Mouse (Mus musculus): ENCODE results near the gene Elane. TPM values are rescaled to one million over a fixed set of nuclear protein-coding genes. Genes with fewer than 3 reads are reported as not detected.

Elane gene
- polyA plus RNA-seq, 1 experiment from 2014 or later, result not detected

DNA sequence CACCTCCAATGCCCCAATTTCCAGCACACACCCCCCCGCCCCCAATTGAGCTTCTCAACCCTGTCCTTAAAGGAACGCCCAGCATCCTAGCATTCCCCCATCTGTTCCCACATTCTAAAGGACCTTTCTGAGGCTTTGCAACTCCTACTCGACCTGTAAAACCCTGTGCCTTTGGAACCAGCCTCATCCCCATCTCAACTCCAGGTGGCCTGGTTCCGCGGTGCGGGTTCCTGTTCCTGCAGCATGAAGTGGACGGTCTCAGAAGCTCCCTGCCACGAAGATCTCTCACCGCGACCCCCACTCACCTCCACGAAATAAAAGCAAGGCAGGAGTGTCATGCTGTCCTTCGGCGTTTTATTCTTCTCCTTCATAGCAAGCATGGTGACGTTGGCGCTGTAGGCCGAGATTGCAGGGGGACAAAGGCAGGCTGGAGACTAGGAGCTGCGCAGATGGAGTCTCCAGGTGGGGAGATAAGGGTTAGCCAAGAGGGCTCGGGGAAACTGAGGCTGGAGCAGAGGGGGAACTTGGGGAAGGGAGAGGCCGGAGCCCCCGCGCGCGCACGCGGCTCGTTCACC, 12.2 kb upstream of the Elane start:
- H3K36me3 ChIP-seq (ENCODE audit: control insufficient read depth, insufficient read depth, low read length), result peaks cover 18% of the 10 kb centered on the region; the same call in 1 of the 2 replicates
- no peaks in the 10 kb centered on the region for H3K9me3 ChIP-seq (ENCODE audit: control insufficient read depth, low read length)
- H3K27ac ChIP-seq (ENCODE audit: low read depth, low read length), result peak overlapping the region; percentile 66
- H3K9ac ChIP-seq (ENCODE audit: low read depth, low read length), result peak overlapping the region; percentile 82
- no peaks in the 10 kb centered on the region for H3K27me3 ChIP-seq (ENCODE audit: control insufficient read depth, insufficient read depth, low read length)
- ATAC-seq (ENCODE audit: low FRiP score, low TSS enrichment), result peak; percentile 37
- WGBS, result 2% methylated on average over 26 of the region's 26 CpGs
- peak overlapping the region; percentile 79 for H3K4me2 ChIP-seq (replicated peaks; ENCODE audit: low read depth, low read length)
- H3K4me1 ChIP-seq (ENCODE audit: control insufficient read depth, insufficient read depth, low read length), result peaks cover 15% of the 10 kb centered on the region
- peak overlapping the region; percentile 70 for H3K4me3 ChIP-seq (ENCODE audit: low read length)

GRCm38 (mm10) chr10:79874290-79874862, 11.7 kb upstream of the Elane start, which contains the start of the genes Prtn3 and Plppr3:
Gene Prtn3 (plus strand): TSS chr10:79874476.
Gene Plppr3 (minus strand): TSS chr10:79874634.
- Histone ChIP-seq H3K9me3 (ENCODE audit: control insufficient read depth, low read length) (no peaks in the 10 kb centered on the region), H3K4me2 (replicated peaks; ENCODE audit: low read depth, low read length) (peak within 1 kb of the TSS; percentile 79), H3K4me1 (ENCODE audit: control insufficient read depth, insufficient read depth, low read length) (peaks cover 15% of the 10 kb centered on the region), H3K4me3 (ENCODE audit: low read length) (peak within 1 kb of the TSS; percentile 70), H3K36me3 (ENCODE audit: control insufficient read depth, insufficient read depth, low read length) (peaks cover 18% of the 10 kb centered on the region; the same call in 1 of the 2 replicates), H3K27me3 (ENCODE audit: control insufficient read depth, insufficient read depth, low read length) (no peaks in the 10 kb centered on the region), H3K9ac (ENCODE audit: low read depth, low read length) (peak within 1 kb of the TSS; percentile 82), H3K27ac (ENCODE audit: low read depth, low read length) (peak within 1 kb of the TSS; percentile 66)
- peak; percentile 88 for ATAC-seq (ENCODE audit: low FRiP score, low TSS enrichment)
- WGBS, result under 1% methylated on average over 42 of the region's 57 CpGs

DNA sequence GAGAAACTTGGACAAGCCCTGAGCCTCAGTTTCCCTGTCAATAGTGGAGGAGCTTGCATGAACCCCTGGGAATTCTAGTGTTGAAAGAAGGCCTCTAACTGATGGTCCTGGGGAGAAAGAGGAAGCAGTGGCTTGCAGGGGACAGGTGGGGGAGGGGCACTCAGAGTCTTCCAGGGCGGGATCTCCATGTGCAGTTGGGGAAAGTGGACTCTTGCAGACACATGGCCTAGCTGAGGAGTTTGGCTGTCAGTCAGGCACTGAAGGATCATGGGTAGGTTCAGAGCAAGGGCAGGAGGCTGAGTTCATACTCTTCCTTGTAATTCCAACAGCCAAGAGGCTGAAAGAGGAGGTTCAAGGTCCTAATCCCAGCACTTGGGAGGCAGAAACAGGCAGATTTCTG, 8.9 kb upstream of the Elane start:
- WGBS, result 63% methylated on average over 1 of the region's 1 CpGs
- no peak overlapping the region for H3K27ac ChIP-seq (ENCODE audit: low read depth, low read length)
- no peak for ATAC-seq (ENCODE audit: low FRiP score, low TSS enrichment)
- peaks cover 29% of the 10 kb centered on the region for H3K4me1 ChIP-seq (ENCODE audit: control insufficient read depth, insufficient read depth, low read length)
- H3K9me3 ChIP-seq (ENCODE audit: control insufficient read depth, low read length), result no peaks in the 10 kb centered on the region
- no peak overlapping the region for H3K4me2 ChIP-seq (replicated peaks; ENCODE audit: low read depth, low read length)
- no peak overlapping the region for H3K9ac ChIP-seq (ENCODE audit: low read depth, low read length)
- no peak overlapping the region for H3K4me3 ChIP-seq (ENCODE audit: low read length)
- H3K36me3 ChIP-seq (ENCODE audit: control insufficient read depth, insufficient read depth, low read length), result no peaks in the 10 kb centered on the region
- H3K27me3 ChIP-seq (ENCODE audit: control insufficient read depth, insufficient read depth, low read length), result no peaks in the 10 kb centered on the region

DNA sequence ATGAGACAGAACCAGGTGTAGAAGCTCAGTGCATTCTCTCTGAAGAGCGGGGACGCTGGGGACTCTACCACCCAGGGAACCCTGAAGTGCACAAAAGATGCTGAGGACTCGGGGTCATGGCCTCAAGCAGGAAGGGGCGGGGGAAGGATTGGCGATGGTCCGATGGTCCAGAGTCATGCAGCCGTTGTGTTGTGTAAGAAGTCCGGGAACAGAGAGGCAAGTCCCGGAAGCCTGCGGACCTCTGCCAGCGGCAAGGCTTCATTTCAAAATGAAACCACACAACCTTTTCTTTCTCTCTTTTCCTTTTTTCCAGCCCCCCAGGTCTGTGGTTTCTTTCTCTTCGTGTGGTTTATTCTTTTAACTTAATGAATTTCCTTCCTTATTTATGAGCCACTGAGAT, 8.3 kb upstream of the Elane start:
- Histone ChIP-seq H3K4me1 (ENCODE audit: control insufficient read depth, insufficient read depth, low read length) (peaks cover 31% of the 10 kb centered on the region), H3K27me3 (ENCODE audit: control insufficient read depth, insufficient read depth, low read length) (no peaks in the 10 kb centered on the region), H3K9me3 (ENCODE audit: control insufficient read depth, low read length) (no peaks in the 10 kb centered on the region), H3K36me3 (ENCODE audit: control insufficient read depth, insufficient read depth, low read length) (no peaks in the 10 kb centered on the region), H3K9ac (ENCODE audit: low read depth, low read length) (no peak overlapping the region), H3K27ac (ENCODE audit: low read depth, low read length) (no peak overlapping the region), H3K4me2 (replicated peaks; ENCODE audit: low read depth, low read length) (no peak overlapping the region), H3K4me3 (ENCODE audit: low read length) (no peak overlapping the region)
- WGBS, result 55% methylated on average over 12 of the region's 12 CpGs
- ATAC-seq (ENCODE audit: low FRiP score, low TSS enrichment), result no peak

DNA sequence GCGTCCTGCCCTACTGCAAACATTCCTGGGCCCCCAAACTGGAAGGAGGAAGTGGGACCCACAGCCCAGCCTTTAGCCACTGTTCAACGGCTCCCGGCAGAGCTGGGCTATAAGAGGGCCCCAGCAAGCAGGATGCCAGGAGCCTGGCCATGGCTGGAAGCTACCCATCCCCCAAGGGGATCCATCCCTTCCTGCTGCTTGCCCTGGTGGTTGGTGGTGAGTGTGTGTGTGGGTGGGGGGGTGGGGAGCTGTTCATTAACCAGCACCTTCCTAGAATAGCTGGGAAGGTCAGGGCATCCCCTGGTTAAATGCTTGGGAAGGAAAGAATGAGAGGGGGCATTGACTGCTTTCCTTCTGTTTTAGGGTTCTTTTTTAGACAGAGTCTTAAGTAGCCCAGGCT, 6.5 kb upstream of the Elane start:
- H3K4me3 ChIP-seq (ENCODE audit: low read length), result no peak overlapping the region
- no peaks in the 10 kb centered on the region for H3K9me3 ChIP-seq (ENCODE audit: control insufficient read depth, low read length)
- no peak overlapping the region for H3K9ac ChIP-seq (ENCODE audit: low read depth, low read length)
- WGBS, result 33% methylated on average over 3 of the region's 3 CpGs
- peak overlapping the region; percentile 31; the same call in 1 of the 2 replicates for H3K27ac ChIP-seq (ENCODE audit: low read depth, low read length)
- H3K4me2 ChIP-seq (replicated peaks; ENCODE audit: low read depth, low read length), result no peak overlapping the region
- H3K27me3 ChIP-seq (ENCODE audit: control insufficient read depth, insufficient read depth, low read length), result no peaks in the 10 kb centered on the region
- H3K4me1 ChIP-seq (ENCODE audit: control insufficient read depth, insufficient read depth, low read length), result peaks cover 30% of the 10 kb centered on the region
- H3K36me3 ChIP-seq (ENCODE audit: control insufficient read depth, insufficient read depth, low read length), result no peaks in the 10 kb centered on the region
- 0 out of 2 replicates have a peak, but pooled peaks have one; percentile 10 for ATAC-seq (ENCODE audit: low FRiP score, low TSS enrichment)

- no peaks in the 10 kb centered on the region for H3K36me3 ChIP-seq (ENCODE audit: control insufficient read depth, insufficient read depth, low read length)
- peak overlapping the region; percentile 15; the same call in 1 of the 2 replicates for H3K4me2 ChIP-seq (replicated peaks; ENCODE audit: low read depth, low read length)
- peaks cover 30% of the 10 kb centered on the region; the same call in 1 of the 2 replicates for H3K4me1 ChIP-seq (ENCODE audit: control insufficient read depth, insufficient read depth, low read length)
- no peak for ATAC-seq (ENCODE audit: low FRiP score, low TSS enrichment)
- 15% methylated on average over 9 of the region's 9 CpGs for WGBS
- no peaks in the 10 kb centered on the region for H3K27me3 ChIP-seq (ENCODE audit: control insufficient read depth, insufficient read depth, low read length)
- H3K27ac ChIP-seq (ENCODE audit: low read depth, low read length), result no peak overlapping the region
- no peak overlapping the region for H3K9ac ChIP-seq (ENCODE audit: low read depth, low read length)
- H3K9me3 ChIP-seq (ENCODE audit: control insufficient read depth, low read length), result no peaks in the 10 kb centered on the region
- H3K4me3 ChIP-seq (ENCODE audit: low read length), result no peak overlapping the region
Observed at GRCm38 (mm10) chr10:79880721-79881120, 5.3 kb upstream of the Elane start.

DNA sequence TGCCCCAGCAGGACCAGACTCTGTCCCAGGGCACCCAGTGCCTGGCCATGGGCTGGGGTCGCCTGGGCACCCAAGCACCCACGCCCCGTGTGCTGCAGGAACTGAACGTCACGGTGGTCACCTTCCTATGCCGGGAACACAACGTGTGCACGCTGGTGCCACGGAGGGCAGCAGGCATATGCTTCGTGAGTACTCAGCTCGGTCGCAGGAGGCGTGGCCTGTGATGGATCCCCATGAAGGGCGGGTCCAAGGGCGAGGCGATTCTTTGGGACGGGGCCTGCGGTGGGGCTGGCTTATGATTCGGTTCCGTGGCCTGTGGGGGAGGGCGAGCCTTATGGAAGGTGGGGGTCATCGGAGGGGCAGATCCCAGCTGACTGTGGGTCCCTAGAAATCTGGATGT, 4.1 kb upstream of the Elane start:
- ATAC-seq (ENCODE audit: low FRiP score, low TSS enrichment), result 0 out of 2 replicates have a peak, but pooled peaks have one; percentile 30
- Histone ChIP-seq H3K9ac (ENCODE audit: low read depth, low read length) (peak overlapping the region; percentile 29; the same call in 1 of the 2 replicates), H3K27me3 (ENCODE audit: control insufficient read depth, insufficient read depth, low read length) (no peaks in the 10 kb centered on the region), H3K27ac (ENCODE audit: low read depth, low read length) (no peak overlapping the region), H3K9me3 (ENCODE audit: control insufficient read depth, low read length) (no peaks in the 10 kb centered on the region), H3K4me2 (replicated peaks; ENCODE audit: low read depth, low read length) (peak overlapping the region; percentile 41), H3K4me1 (ENCODE audit: control insufficient read depth, insufficient read depth, low read length) (peaks cover 30% of the 10 kb centered on the region; the same call in 1 of the 2 replicates), H3K4me3 (ENCODE audit: low read length) (peak overlapping the region; percentile 17; the same call in 1 of the 2 replicates), H3K36me3 (ENCODE audit: control insufficient read depth, insufficient read depth, low read length) (no peaks in the 10 kb centered on the region)
- 7% methylated on average over 22 of the region's 22 CpGs for WGBS

GRCm38 (mm10) chr10:79883297-79884084, 2.6 kb upstream of the Elane start:
- Histone ChIP-seq H3K9me3 (ENCODE audit: control insufficient read depth, low read length) (no peaks in the 10 kb centered on the region), H3K4me2 (replicated peaks; ENCODE audit: low read depth, low read length) (0 out of 2 replicates have a peak overlapping the region, but pooled peaks have one; percentile 13), H3K4me1 (ENCODE audit: control insufficient read depth, insufficient read depth, low read length) (peaks cover 25% of the 10 kb centered on the region; the same call in 1 of the 2 replicates), H3K27ac (ENCODE audit: low read depth, low read length) (no peak overlapping the region), H3K27me3 (ENCODE audit: control insufficient read depth, insufficient read depth, low read length) (no peaks in the 10 kb centered on the region), H3K36me3 (ENCODE audit: control insufficient read depth, insufficient read depth, low read length) (no peaks in the 10 kb centered on the region), H3K4me3 (ENCODE audit: low read length) (no peak overlapping the region), H3K9ac (ENCODE audit: low read depth, low read length) (peak overlapping the region; percentile 19; the same call in 1 of the 2 replicates)
- 13% methylated on average over 22 of the region's 22 CpGs for WGBS
- 0 out of 2 replicates have a peak, but pooled peaks have one; percentile 4 for ATAC-seq (ENCODE audit: low FRiP score, low TSS enrichment)

All from kidney, embryonic 14.5 days (tissue).